Mouse (Mus musculus): ENCODE data around the gene Bcl9.

DNA sequence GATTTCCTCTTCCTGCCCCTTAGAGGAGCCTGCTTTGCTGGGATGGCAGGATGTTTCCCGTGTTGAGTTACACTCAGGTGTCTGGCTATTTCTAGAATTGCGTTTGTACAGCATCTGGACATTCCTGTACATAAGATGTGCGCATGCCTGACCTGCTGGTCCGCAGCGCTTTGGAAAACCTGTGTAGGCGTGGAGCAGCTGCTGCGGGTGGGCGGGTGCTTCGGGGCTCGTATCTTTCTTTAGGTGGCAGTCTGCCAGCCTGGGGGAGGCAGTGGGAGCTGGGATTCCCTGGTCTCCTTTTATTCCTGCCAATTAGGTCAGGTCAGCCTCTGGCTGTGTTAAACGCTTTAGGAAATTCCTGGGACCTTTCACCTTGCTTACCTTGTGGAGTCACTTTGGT, 39.6 kb upstream of the Bcl9 start:
- TF ChIP-seq CTCF (IDR thresholded peaks at IDR 0.05; ENCODE audit: control insufficient read depth, insufficient read depth, low read length): no peak
- TF ChIP-seq POLR2A (IDR thresholded peaks at IDR 0.05; ENCODE audit: borderline replicate concordance, control insufficient read depth, low read depth, low read length): no peak

All from bone marrow, adult 2 months (tissue).